Mouse (Mus musculus): ENCODE measurements at regions not wholly inside any gene's neighbourhood (a gene's known extent, or its start where the extent isn't known, plus 50 kb on each side); places are given as distances from the start of the nearest gene placed in this dataset.

DNA sequence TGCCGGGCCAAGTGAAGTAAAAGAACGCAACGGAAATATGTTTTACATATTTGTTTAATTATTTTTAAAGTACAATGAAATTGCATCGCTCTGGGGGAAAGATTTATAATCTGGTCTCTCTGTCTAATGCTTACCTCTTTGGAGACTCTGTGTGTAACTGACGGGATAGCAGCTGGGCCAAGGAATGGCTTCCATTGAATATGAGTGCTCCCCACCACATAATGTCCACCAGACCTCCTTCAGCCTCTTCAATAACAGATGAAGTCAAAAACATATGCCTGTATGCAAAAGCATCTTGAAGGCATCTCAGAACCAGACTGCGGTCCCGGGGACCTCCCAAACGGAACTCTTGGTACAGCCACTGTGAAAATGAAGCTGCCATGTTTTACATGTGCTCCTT is 531.0 kb downstream of the Zfp536 start:
- TF ChIP-seq POLR2A (IDR thresholded peaks at IDR 0.05; ENCODE audit: low read depth, low read length) (no peak), CTCF (conservative IDR thresholded peaks at IDR 0.05; ENCODE audit: insufficient read depth, insufficient read length, low read depth, low read length) (no peak)

Data from kidney, adult 2 months (tissue).